In the genomic region with DNA sequence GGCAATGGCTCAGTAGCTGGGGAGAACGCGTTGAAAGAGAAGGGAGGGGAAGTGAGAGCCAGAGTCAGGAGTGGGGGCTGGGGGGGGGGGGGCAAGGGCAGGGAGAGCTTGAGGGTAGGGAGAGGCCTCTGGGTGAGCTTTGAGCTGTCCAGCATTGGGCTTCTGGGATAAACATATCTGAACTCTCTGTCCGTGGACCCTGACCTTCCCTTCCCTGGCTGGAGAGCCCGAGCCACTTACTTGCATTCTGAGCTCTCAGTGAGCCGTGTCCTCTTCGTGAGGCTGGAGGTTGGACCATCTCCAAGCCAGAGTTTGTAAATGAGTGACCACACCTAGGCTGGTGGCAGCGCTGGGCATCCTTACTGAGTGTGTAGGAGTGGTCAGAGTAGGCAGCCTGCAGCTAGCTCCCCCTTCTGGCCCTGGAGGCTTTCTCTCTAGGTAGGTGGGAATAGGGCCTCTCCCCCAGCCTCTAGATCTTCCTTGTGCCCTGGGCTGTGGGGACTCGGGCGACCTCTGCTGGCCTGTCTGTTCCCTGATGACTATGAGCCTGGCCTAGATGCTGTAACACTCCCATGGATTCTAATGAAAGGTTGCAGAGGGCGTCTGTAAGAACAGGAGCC, we compare ENCODE assay signal across 8 mouse cellular contexts. TPM values are rescaled to one million over a fixed set of nuclear protein-coding genes. Genes with fewer than 3 reads are reported as not detected.
DNase-seq lines count a peak whose midpoint lies in the region; ATAC-seq lines count a peak whose summit lies in the region.

No protein-coding gene starts in this region.

- peak; percentile 88 for ATAC-seq in megakaryocyte progenitor cell, adult 5-6 weeks (replicated peaks; ENCODE audit: poor library complexity)

- peak; percentile 56 to 61 for DNase-seq in left cerebral cortex, adult 18-20 months (ENCODE audit: low spot score in 2 of 2)
- DNase-seq in left cerebral cortex, adult 11 months (ENCODE audit: low spot score): no peak
- peak; percentile 72 to 80 for DNase-seq in cerebellum, postnatal 14 days
- peak; percentile 10 to 29 for DNase-seq in frontal cortex, postnatal 14 days (ENCODE audit: low spot score in 2 of 2)
- DNase-seq in induced T-regulatory cell, adult 2 months (ENCODE audit: low read depth): peak; percentile 69
- peak; percentile 7 to 12 for DNase-seq in left cerebral cortex, adult 8-10 months (ENCODE audit: low spot score in 2 of 2)
- DNase-seq in right cerebral cortex, postnatal 4 days: peak; percentile 55

RNA-seq across cellular contexts. Expression of gene Slc6a19, which starts 12.3 kb away (rescaled TPM):
- total RNA-seq in left cerebral cortex, adult 18-20 months (2021): not detected
- under 1 TPM in 2 of 4 experiments, not detected in 2; 0.17 to 0.18 TPM for total RNA-seq in left cerebral cortex, adult 8-10 months (2022)
- total RNA-seq in megakaryocyte progenitor cell, adult 5-6 weeks (2015): not detected in 2 replicates
- total RNA-seq in megakaryocyte progenitor cell, adult 5-6 weeks (2017): not detected in 2 replicates

RNA-seq across cellular contexts. Expression of gene Slc6a18, which starts 14.5 kb away (rescaled TPM):
- total RNA-seq in left cerebral cortex, adult 18-20 months (2021): not detected
- total RNA-seq in left cerebral cortex, adult 8-10 months (2022): not detected
- total RNA-seq in megakaryocyte progenitor cell, adult 5-6 weeks (2015): not detected in 2 replicates
- not detected in 2 replicates for total RNA-seq in megakaryocyte progenitor cell, adult 5-6 weeks (2017)

RNA-seq across cellular contexts. Expression of gene Slc12a7, which starts 40.5 kb away (rescaled TPM):
- total RNA-seq in left cerebral cortex, adult 18-20 months (2021): 1 to 10 TPM; 4.5 to 5.0 TPM
- 10 to 100 TPM in 1 of 4 experiments, 1 to 10 TPM in 3; 3.5 to 10.8 (median 5.5) TPM for total RNA-seq in left cerebral cortex, adult 8-10 months (2022)
- 4.3 and 7.5 TPM in 2 replicates for total RNA-seq in megakaryocyte progenitor cell, adult 5-6 weeks (2015)
- 3.4 and 3.6 TPM in 2 replicates for total RNA-seq in megakaryocyte progenitor cell, adult 5-6 weeks (2017)
